Mouse (Mus musculus) heart, postnatal 0 days (tissue): ENCODE data around the gene Slc35b2.

ENCODE experiments used
- CTCF ChIP-seq: IDR thresholded peaks from 2 replicates; pipeline ENCODE4 v1.5.1; 2016; ENCODE audit warnings: antibody characterized with exemption, control low read depth, low read depth
- EP300 ChIP-seq: IDR thresholded peaks from 2 replicates; pipeline ENCODE4 v1.6.1; 2016; ENCODE audit warnings: antibody characterized with exemption, low read depth

GRCm38 (mm10) chr17:45606992-45607879 lies 43.6 kb downstream of the Slc35b2 start:
- TF ChIP-seq CTCF (no peak), EP300 (no peak)
